Mouse (Mus musculus): Measurements from ENCODE around the gene Txlnb. TPM values are rescaled to one million over a fixed set of nuclear protein-coding genes. Genes with fewer than 3 reads are reported as not detected.

Gene Txlnb
- polyA plus RNA-seq, 1 experiment from 2014 or later: 0.96 TPM

Other genes starting within 250 kb of the Txlnb start
- gene Cited2, start 73.0 kb upstream of the Txlnb start, polyA plus RNA-seq (2015; fragmentation: Nextera tagmentation; extraction: Ambion mirVana): 63.3 and 63.6 TPM in 2 replicates
- 4.5 and 6.4 TPM in 2 replicates for gene Heca, start 151.8 kb downstream of the Txlnb start, polyA plus RNA-seq (2015; fragmentation: Nextera tagmentation; extraction: Ambion mirVana)
- gene Abracl, start 227.1 kb downstream of the Txlnb start, polyA plus RNA-seq (2015; fragmentation: Nextera tagmentation; extraction: Ambion mirVana): 49.2 and 56.6 TPM in 2 replicates